Mouse (Mus musculus): Measurements from ENCODE around the gene Grem2. TPM values are rescaled to one million over a fixed set of nuclear protein-coding genes. Genes with fewer than 3 reads are reported as not detected.

The Grem2 gene
- total and polyA plus RNA-seq, 3 experiments, result not detected

DNA sequence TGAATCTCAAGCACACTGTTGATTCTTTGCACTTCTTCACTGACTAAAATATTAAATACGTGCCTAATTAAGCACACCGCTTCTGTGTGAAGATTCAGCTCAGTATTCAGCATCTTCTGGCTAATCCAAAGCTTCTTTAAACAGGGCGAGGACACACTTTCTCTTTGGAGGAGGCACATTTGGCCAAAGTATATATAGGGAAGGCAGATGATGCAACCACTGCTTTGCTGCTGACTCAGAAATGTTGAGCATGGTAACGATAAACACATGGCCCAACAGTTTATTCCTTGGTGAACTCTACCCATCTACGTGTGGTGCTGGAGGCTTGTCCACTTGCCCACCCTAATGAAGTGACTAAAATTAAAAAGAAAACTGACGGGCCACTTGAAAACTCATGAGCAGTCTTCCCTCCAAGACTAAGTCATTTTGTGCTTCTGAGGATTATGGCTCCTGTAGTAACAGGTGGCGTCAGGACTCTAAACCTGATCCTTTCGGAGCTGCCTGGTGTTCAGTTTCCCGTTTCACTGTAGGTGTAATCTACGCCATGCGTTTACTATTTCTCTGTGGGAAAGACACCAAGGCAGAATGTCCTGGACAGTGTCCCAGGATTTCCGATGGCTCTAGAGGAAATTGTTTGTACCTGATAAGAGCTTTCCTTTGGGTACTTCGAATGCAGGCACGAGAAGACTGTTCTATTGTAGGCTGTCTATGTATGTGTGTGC is 32.8 kb downstream of the Grem2 start:
- H3K4me3 ChIP-seq (ENCODE audit: control insufficient read depth in 1 of 2, insufficient read depth in 1 of 2, low read depth in 2 of 2, low read length in 2 of 2), result no peak overlapping the region
- H3K9ac ChIP-seq (ENCODE audit: control insufficient read depth, low read depth, low read length, poor library complexity, severe bottlenecking), result no peak overlapping the region
- H3K36me3 ChIP-seq (ENCODE audit: control insufficient read depth in 1 of 2, insufficient read depth in 2 of 2, low read length in 2 of 2), result no peaks in the 10 kb centered on the region
- no peaks in the 10 kb centered on the region for H3K79me2 ChIP-seq (ENCODE audit: control insufficient read depth, insufficient read depth, low read length, poor library complexity)
- TF ChIP-seq RAD21 (IDR thresholded peaks at IDR 0.05; ENCODE audit: low read depth, low read length) (no peak), SIN3A (IDR thresholded peaks at IDR 0.05; ENCODE audit: low read length) (no peak), CHD1 (IDR thresholded peaks at IDR 0.05; ENCODE audit: low read depth, low read length) (no peak), USF1 (IDR thresholded peaks at IDR 0.05; ENCODE audit: low read depth, low read length) (no peak), POLR2AphosphoS2 (IDR thresholded peaks at IDR 0.05; ENCODE audit: low read length) (no peak), KAT2A (conservative IDR thresholded peaks at IDR 0.05; ENCODE audit: low read depth, low read length) (no peak), HCFC1 (IDR thresholded peaks at IDR 0.05; ENCODE audit: low read depth, low read length) (no peak), NRF1 (IDR thresholded peaks at IDR 0.05; ENCODE audit: insufficient read depth, low read depth, low read length, poor library complexity, severe bottlenecking) (no peak), MYB (IDR thresholded peaks at IDR 0.05; ENCODE audit: low read depth, low read length) (no peak), POLR2A (IDR thresholded peaks at IDR 0.05; ENCODE audit: control insufficient read depth in 1 of 2, insufficient read depth in 1 of 2, low read depth in 1 of 2, low read length in 2 of 2, poor library complexity in 1 of 2) (no peak), POLR2AphosphoS5 (IDR thresholded peaks at IDR 0.05; ENCODE audit: borderline replicate concordance, low read depth, low read length) (no peak), ZKSCAN1 (IDR thresholded peaks at IDR 0.05; ENCODE audit: low read depth, low read length) (no peak), ZC3H11A (IDR thresholded peaks at IDR 0.05; ENCODE audit: low read depth, low read length) (no peak), MEF2A (IDR thresholded peaks at IDR 0.05; ENCODE audit: extremely low read depth, insufficient replicate concordance, low read depth, low read length, poor library complexity, severe bottlenecking) (no peak), UBTF (IDR thresholded peaks at IDR 0.05; ENCODE audit: borderline replicate concordance, insufficient read depth, low read depth, low read length) (no peak), MYC (IDR thresholded peaks at IDR 0.05; ENCODE audit: low read depth, low read length) (no peak), NELFE (IDR thresholded peaks at IDR 0.05; ENCODE audit: low read depth, low read length) (no peak), TCF12 (IDR thresholded peaks at IDR 0.05; ENCODE audit: low read depth, low read length) (no peak)
- H3K4me1 ChIP-seq (ENCODE audit: control insufficient read depth in 1 of 2, insufficient read depth in 2 of 2, low read length in 2 of 2), result no peaks in the 10 kb centered on the region
- DNase-seq (ENCODE audit: low read depth, low spot score), result no peak
- H3K27ac ChIP-seq (ENCODE audit: control insufficient read depth, low read depth, low read length), result no peak overlapping the region
- H3K9me3 ChIP-seq (replicated peaks; ENCODE audit: insufficient read depth, low read length), result no peaks in the 10 kb centered on the region
- H3K27me3 ChIP-seq (ENCODE audit: control insufficient read depth in 1 of 2, insufficient read depth in 2 of 2, low read length in 2 of 2), result no peaks in the 10 kb centered on the region

DNA sequence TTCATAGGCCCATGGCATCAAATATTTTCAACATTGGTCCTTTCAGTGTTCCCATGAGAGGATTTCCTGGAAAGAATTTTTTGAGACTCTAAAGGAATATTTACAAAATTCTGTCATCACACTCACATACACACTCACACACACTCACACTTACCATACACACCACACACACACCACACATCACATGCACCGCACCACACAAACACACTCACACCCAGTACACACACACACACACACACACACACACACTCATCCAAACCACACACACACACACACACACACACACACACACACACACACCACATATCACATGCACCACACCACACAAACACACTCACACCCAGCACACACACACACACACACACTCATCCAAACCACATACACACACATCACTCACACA is 33.5 kb downstream of the Grem2 start:
- Histone ChIP-seq H3K27ac (ENCODE audit: control insufficient read depth, low read depth, low read length) (no peak overlapping the region), H3K4me1 (ENCODE audit: control insufficient read depth in 1 of 2, insufficient read depth in 2 of 2, low read length in 2 of 2) (no peaks in the 10 kb centered on the region), H3K36me3 (ENCODE audit: control insufficient read depth in 1 of 2, insufficient read depth in 2 of 2, low read length in 2 of 2) (no peaks in the 10 kb centered on the region), H3K79me2 (ENCODE audit: control insufficient read depth, insufficient read depth, low read length, poor library complexity) (no peaks in the 10 kb centered on the region), H3K4me3 (ENCODE audit: control insufficient read depth in 1 of 2, insufficient read depth in 1 of 2, low read depth in 2 of 2, low read length in 2 of 2) (no peak overlapping the region), H3K9me3 (replicated peaks; ENCODE audit: insufficient read depth, low read length) (no peaks in the 10 kb centered on the region), H3K9ac (ENCODE audit: control insufficient read depth, low read depth, low read length, poor library complexity, severe bottlenecking) (no peak overlapping the region), H3K27me3 (ENCODE audit: control insufficient read depth in 1 of 2, insufficient read depth in 2 of 2, low read length in 2 of 2) (no peaks in the 10 kb centered on the region)
- DNase-seq (ENCODE audit: low read depth, low spot score), result no peak
- TF ChIP-seq ZC3H11A (IDR thresholded peaks at IDR 0.05; ENCODE audit: low read depth, low read length) (no peak), ZKSCAN1 (IDR thresholded peaks at IDR 0.05; ENCODE audit: low read depth, low read length) (no peak), UBTF (IDR thresholded peaks at IDR 0.05; ENCODE audit: borderline replicate concordance, insufficient read depth, low read depth, low read length) (no peak), JUND (IDR thresholded peaks at IDR 0.05; ENCODE audit: low read depth, low read length) (no peak), POLR2AphosphoS2 (IDR thresholded peaks at IDR 0.05; ENCODE audit: low read length) (no peak), MEF2A (IDR thresholded peaks at IDR 0.05; ENCODE audit: extremely low read depth, insufficient replicate concordance, low read depth, low read length, poor library complexity, severe bottlenecking) (no peak), ELF1 (IDR thresholded peaks at IDR 0.05; ENCODE audit: low read depth, low read length) (no peak), NRF1 (IDR thresholded peaks at IDR 0.05; ENCODE audit: insufficient read depth, low read depth, low read length, poor library complexity, severe bottlenecking) (no peak), MYC (IDR thresholded peaks at IDR 0.05; ENCODE audit: low read depth, low read length) (no peak), TAL1 (IDR thresholded peaks at IDR 0.05; ENCODE audit: low read length) (no peak), SIN3A (IDR thresholded peaks at IDR 0.05; ENCODE audit: low read length) (no peak), POLR2A (IDR thresholded peaks at IDR 0.05; ENCODE audit: control insufficient read depth in 1 of 2, insufficient read depth in 1 of 2, low read depth in 1 of 2, low read length in 2 of 2, poor library complexity in 1 of 2) (no peak), ZMIZ1 (IDR thresholded peaks at IDR 0.05; ENCODE audit: low read depth, low read length) (no peak), CHD1 (IDR thresholded peaks at IDR 0.05; ENCODE audit: low read depth, low read length) (no peak), MAZ (IDR thresholded peaks at IDR 0.05; ENCODE audit: low read depth, low read length) (no peak)

All from MEL (cell line).